Mouse (Mus musculus): ENCODE data around the gene Agbl4.

DNA sequence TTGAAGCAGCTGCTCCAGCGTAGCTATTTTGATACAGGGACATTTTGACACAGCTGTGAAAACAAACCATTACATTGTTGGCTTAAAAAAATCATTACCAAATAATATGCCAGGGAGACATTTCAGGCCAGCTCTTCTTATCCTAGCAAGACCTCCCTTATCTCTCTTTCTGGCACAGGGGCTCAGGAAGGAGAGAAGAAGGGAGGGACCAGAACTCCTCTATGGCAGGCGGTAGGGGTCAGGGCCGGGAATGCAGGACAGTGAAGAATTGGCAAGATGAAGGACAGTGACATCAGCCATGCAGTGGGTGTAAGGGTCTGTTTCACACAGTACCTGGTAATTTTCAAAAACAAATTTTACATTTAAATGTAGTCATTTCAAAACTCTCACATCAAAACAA, 1116.5 kb downstream of the Agbl4 start:
- no peak for TF ChIP-seq EP300 (IDR thresholded peaks at IDR 0.05; ENCODE audit: low read length)
- TF ChIP-seq CTCF (conservative IDR thresholded peaks at IDR 0.05 in 1 of 2, IDR thresholded peaks at IDR 0.05 in 1 of 2; ENCODE audit: low read depth in 2 of 2, low read length in 2 of 2) = no peak
- TF ChIP-seq TBP (conservative IDR thresholded peaks at IDR 0.05; ENCODE audit: low read depth, low read length) = no peak
